Mouse (Mus musculus) ES-E14 (cell line): ENCODE results near the gene Cux2.

Source experiments
- HCFC1 ChIP-seq: IDR thresholded peaks from 2 replicates; pipeline ENCODE4 v1.6.1; 2012; ENCODE audit warnings: low read length, inconsistent platforms, borderline replicate concordance; ENCODE audit not compliant: insufficient read depth
- MAFK ChIP-seq: IDR thresholded peaks from 2 replicates; pipeline ENCODE4 v1.6.1; 2014; ENCODE audit warnings: mild to moderate bottlenecking, low read depth, low read length, inconsistent platforms; ENCODE audit not compliant: insufficient read depth
- ZNF384 ChIP-seq: IDR thresholded peaks from 2 replicates; pipeline ENCODE4 v1.6.1; 2012; ENCODE audit warnings: low read depth, low read length, inconsistent platforms

GRCm38 (mm10) chr5:122049664-122050016 is 262 bp downstream of the Cux2 start:
- TF ChIP-seq ZNF384 (no peak), MAFK (no peak), HCFC1 (no peak)
